Mouse (Mus musculus): Measurements from ENCODE around the gene Syn3. TPM values are rescaled to one million over a fixed set of nuclear protein-coding genes. Genes with fewer than 3 reads are reported as not detected.
"Not testable (repeated sequence)": the region's sequence is repeated elsewhere in the genome, so short reads cannot be mapped to it uniquely, and the experiment has no call there.

Syn3 gene
- total RNA-seq, 2 experiments from 2014 or later: 0.33 to 0.43 TPM

DNA sequence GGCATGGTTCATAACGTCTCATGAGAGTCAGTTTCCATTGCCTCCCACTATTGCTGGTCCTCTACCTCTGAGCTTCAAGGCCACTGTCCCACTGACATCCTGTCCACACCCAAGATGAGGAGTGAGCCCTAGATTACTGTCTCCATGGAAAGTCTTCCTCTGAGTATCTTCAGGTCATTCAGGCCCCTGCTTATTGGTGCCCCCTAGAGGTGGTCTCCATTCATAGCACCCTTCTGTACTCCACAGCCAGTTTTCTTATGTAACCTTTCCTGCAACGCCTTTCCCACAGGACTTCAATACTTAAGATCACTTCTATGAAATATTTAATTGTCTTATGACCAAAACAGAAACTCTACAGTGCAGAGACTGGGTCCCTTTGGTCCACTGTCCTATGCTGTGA, 80.4 kb downstream of the Syn3 start:
- no peak for DNase-seq

GRCm38 (mm10) chr10:86416806-86417205, 81.9 kb downstream of the Syn3 start:
- no peak for DNase-seq

DNA sequence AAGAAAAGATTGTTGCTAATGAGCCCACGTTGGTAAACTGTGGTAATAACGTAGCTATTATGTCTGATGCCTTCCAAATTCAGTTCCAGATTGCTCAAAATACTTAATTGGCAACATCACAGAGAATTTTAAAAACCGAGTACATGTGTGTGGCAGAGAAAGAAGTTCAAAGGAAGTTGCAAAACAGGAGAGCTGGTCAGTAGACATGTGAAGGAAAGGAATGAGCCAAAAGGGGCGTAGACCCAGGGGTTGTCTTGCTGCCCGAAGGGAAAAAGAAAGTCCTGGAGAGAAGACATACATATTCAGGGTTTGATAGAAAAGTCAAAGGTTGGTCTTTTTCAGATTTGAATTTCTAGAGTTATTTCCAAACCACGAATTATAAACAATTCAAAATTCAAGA, 87.8 kb downstream of the Syn3 start:
- no peak for DNase-seq

DNA sequence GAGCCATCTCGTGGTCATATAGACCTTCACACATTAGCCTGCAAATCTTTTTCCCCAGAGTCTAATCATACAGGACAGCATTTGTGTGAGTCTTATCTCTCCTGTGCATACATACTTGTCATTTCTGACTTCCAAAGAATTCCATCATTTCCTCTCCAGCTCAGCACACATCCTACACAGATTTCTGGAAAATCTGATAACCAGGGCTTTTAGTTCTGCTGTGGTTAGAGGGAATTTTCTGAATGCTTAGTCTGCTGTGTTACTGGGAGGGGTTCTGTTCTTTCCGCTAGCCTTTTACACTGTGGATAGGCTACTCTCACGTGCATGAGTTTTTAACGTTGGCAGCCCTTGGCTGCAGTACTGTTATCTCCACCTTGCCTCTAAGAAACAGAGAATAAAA, 91.7 kb downstream of the Syn3 start:
- DNase-seq: no peak

DNA sequence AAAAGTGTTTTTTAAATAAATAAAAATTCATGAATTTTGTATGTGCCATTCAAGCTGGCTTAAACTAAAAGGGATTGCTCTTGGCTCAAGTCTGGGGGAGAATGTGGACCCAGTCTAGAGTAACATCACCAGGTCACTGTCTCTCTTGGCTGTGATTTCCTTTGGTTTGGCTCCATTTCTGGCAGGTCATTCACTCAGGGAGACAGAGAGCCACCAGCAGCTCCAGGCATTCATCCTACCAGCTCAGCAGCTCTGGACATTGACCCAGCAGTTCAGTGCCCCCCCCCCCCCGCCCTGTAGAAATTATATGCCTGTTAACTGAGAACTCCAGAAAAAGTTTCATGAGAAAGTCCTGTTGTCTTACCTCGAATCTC, 100.4 kb downstream of the Syn3 start:
- DNase-seq: no peak

DNA sequence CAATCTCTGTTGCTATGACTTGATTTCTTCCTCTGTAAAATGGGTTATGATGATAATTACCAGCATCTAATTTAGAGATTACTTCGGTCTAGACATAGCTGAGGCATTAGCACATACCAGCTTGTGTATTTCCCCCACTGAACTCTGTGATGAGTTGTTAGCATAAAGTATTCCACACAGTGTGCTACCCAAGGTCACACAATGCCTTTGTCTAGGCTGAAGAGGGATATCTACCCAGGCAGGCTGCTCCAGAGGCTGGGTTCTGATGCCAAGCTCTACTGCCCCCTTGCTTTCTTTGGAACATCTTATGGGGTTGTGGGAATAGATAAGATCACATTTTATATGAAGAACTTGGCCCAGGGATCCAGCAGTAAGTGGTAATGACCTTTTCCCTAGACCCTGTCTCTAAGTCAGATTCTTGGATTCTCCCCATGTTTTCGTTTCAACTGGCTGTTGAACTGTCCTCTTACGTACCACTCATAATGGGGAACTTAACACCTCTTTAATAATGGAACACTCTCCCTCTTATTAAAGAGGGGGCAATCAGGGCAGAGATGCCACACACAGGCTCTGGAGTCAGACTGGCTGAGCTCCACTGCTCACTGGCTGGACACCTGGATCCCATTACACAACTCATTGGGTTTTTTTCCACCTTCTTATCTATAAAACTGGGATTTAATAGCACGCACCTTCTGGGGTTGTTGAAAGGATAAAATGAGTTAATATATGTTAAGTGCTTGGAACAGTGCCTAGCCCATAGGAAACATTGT, 100.9 kb downstream of the Syn3 start:
- DNase-seq: no peak

GRCm38 (mm10) chr10:86392399-86392798, 106.3 kb downstream of the Syn3 start:
- DNase-seq: no peak

DNA sequence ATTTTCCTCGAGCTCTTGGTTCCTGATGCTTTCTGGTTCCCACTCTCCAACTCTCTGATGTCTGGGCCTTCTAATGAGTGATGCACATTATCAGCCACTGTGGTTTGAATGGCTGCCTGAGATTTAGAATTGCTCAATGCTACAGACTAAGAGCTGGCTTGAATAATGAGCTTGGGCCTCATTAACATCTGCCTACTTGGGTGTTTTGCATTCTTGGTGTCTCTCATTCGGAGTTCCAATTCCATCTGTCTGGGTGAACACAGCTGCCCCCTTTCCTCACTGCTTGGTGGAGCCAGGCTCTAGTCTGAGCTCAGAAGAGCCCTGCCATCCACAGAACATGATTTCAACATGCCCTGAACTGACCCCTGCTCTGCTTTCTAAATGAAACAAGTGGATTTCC, 108.8 kb downstream of the Syn3 start:
- no peak for DNase-seq

DNA sequence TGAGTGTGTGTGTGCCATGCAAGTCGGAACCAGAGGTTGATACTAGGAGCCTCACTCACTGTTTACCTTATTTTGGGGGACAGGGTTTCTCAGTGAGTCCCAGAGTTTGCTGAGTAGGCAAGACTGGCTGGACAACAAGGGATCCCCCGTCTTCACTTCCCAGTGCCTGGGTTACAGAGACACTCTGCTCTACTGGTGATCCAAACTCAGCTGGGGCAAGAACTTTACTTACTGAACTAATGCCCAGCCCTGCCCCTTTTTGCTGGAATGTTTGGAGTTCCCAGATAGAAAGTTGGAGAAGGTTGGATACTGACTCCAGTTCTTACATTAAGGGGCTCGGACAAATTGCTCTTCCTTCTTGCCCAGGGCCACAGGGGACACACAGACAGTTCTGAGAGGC, 109.3 kb downstream of the Syn3 start:
- DNase-seq: no peak

DNA sequence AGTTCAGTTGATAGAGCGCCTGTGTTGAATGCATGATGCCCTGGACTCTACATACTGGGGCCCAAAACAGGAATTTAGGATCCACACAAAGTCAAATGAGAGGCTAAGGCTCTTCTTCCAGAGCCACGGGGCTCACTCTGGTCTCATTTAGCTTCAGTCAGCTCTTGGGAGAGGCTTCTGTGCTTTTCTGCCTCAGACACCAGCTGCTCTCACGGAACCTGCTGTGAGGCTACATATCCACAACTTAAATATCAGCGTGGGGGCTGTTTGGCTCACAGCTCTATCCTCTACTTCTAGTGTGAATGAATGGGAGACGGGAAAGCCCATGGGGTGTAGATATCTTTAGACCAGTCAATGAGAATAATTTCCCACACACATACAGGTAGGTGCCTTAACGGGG, 109.9 kb downstream of the Syn3 start:
- DNase-seq: no peak

GRCm38 (mm10) chr10:86387821-86388440, 110.8 kb downstream of the Syn3 start:
- DNase-seq: no peak

GRCm38 (mm10) chr10:86386232-86386631, 112.5 kb downstream of the Syn3 start:
- DNase-seq: no peak

DNA sequence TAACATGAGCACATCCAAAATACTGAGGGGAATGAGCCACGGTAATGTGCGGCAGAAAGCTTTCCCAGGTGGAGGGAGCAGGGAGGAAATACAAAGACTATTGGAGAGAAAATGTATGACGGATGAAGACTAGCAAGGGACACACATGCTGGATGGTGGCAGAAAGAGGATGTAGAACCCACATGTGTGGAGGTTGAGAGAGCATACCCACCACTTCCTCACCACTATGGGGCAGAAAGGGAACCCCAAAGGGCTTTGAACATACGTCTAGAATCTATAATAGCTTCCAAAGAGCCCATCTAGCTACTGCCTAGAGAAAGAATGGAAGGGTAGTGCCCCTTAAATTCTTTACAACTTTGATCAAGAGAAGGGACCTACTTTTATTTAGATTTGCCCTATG, 113.0 kb downstream of the Syn3 start:
- no peak for DNase-seq

DNA sequence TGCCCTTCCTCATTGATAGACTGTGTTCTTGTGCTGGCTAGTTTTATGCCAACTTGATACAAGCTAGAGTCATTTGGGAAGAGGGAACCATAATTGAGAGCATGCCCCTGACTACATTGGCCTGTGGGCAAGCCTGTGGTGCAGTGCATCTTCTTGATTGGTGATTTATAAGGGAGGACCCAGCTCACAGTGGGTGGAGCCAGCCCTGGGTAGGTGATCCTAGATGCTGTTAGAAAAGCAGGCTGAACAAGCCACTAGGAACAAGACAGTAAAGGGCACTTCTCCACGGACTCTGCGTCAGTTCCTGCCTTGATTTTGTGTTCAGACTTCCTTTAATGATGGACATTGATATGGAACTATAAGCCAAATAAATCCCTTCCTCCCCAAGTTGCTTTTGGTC, 114.0 kb downstream of the Syn3 start:
- DNase-seq: no peak

- no peak for DNase-seq
Measured at GRCm38 (mm10) chr10:86381922-86382260, 116.8 kb downstream of the Syn3 start.

DNA sequence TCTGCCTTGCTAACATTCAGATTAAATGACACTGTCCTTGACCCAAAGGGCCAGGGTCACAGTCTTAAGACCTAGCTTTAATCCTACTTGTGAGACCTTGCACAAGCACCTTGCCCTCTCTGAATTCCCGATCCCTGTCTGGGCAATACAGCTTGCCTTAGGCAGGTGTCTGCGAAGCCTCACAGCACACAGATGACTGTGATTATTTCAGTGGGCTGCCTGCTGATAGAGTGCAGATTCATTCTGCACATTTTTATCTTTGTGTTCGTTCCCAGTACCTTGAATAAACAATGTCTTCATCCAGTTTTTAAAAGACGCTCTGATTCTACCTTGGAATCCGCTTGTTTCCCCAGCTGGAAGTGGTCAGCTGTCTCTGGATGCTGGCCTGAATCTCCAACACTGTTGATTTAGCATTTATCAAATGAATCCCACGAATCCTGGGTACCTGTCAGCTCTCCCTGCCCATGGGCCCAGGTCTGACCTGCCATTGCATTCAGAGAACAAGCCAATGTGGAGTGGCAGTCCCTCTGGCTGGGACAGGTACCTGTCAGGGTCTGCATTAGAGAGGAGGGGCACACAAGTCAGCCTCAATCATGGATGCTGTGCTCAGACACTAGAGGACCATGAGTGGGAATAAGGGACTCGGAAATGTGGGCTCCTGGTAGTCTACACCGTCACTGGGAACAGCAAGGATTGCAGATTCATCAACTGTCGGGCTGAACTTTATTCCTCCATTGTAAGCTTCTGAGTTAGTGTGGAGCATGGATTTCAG, 117.4 kb downstream of the Syn3 start:
- DNase-seq: no peak

DNA sequence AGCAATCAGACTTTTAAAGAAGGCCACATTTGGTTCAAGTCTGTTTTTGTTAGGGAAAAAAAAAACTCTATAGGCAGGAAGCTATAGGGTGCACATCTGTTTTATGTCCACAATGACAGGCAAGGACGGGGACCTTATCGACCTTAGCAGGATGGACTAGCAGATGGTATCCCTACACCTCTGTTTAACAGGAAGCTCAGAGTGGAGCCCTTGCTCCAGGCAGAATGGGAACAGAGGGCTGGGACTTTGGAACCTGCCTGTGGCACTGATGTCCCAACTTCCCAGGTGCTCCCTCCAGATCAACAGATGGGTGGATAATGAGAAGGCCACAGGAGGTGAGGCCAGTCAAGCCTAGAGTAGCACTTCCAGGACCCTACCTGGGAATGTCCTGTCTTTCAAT, 118.1 kb downstream of the Syn3 start:
- DNase-seq: no peak

DNA sequence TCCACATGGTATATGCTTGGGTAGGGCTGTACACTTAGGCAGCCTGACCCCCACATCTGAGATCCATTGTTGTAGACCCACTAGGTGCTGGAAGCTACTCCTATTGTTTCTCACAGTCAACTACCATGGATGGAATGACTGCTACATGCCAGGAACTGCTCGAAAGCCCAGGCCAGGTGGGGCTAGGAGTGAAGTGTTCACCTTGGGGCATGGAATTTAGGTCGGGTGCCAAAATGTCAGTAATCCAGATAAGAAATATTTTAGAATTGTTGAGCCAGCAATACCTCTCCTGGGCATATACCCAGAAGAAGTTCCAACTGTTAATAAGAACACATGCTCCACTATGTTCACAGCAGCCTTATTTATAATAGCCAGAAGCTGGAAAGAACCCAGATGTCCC, 119.9 kb downstream of the Syn3 start:
- not testable (repeated sequence) for DNase-seq

DNA sequence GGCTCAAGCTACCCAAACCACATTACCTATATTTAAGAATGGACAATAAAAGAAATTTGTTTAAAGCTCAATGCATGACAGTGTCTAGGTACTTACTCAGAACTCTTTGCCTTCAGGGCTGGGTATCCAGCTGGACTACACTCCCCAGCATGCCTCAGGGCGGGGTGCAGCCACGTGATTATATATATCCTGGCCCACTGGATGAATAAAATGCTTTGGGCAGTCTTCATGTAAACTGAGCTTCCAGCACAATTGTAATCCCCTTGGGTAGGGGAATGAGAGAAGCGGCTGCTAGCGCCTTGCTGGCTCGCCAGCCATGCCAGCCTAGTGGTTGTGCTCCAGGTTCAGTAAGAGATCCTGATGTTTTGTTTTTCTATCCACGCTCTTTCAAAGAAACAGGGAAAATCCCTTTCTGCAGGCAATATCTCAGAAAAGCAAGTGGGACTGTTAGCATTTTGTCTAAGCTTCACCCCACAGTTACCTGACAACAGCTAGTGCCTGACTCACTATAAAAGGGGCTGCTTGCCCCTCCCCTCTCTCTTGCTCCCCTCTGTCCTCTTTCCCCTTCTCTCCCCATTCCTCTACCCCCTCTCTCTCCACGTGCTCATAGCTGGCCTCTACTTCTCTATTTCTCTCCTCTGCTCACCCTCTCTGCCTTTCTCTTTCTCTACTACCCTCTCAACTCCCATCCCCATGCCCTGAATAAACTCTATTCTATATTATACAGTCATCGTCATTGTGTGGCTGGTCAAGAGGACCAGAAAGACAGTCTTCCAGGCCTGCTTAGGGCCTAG, 122.1 kb downstream of the Syn3 start:
- DNase-seq: peak; percentile 19

- DNase-seq: no peak
Measured at GRCm38 (mm10) chr10:86375903-86376302, 122.8 kb downstream of the Syn3 start.

DNA sequence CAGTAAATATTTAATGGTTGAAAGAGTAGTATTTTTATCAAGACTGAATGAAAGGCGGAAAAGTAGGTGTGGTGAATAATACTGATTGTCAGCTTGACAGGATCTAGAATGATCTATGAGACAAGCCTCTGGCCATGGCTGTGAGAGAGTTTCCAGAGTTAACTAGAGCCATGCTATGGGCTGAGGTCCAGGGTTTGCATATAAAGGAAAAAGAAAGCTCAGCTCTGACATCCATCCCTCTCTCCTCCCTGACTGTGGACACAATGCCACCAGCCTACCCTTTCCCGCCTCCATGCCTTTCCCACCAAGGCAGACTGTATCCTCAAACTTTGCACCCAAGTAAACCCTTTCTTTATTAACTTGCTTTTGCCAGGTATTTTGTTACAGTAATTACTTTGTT, 124.6 kb downstream of the Syn3 start:
- DNase-seq: no peak

DNA sequence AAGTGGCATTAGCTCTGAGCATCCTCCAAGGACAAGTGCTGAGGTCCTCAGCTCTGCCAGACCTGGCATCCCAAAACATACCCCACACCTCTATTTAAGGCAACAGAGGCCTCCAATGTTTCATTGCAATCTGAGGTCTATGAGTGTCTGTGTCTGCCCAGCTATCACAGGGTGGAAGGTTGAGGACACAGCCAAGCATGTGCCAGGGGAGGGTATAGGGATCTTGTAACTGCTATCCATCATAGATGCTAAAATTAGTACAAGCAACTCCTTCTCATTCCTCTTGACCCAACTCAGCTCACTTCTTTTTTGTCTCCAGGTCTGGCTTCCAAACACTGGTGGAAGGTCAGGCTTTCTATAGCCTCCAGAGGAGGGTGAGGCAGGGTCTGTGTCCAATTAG, 127.1 kb downstream of the Syn3 start:
- DNase-seq: no peak

DNA sequence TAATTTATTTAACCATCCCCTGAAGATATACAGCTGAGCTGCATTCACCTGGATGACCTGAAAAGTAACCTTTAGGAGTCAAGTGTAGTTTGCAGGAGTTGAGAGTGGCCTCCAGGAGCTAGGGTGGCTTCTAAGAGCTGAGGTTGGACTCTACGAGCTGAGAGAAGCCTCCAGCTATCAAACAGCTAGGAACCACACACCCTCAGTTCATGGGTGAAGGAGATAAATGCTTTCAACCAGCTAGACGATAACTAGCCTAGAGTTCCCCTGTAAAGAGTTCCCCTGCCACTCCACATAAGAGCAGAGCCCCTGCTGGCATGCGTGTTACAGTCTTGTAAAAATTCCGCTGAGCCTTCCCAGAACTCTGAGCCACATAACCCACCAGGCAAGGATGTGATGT, 129.3 kb downstream of the Syn3 start:
- no peak for DNase-seq

Measured in gastrocnemius, postnatal 10 days (tissue).